Mouse (Mus musculus) CD4-positive, CD25-positive, alpha-beta regulatory T cell, adult 9 weeks (primary cell): Measurements from ENCODE around the gene Fam3c. TPM values are rescaled to one million over a fixed set of nuclear protein-coding genes. Genes with fewer than 3 reads are reported as not detected.

Experiments used
- polyA plus RNA-seq: library from polyadenylated mRNA; unstranded; fragments of 100-300 nt; shearing (Covaris generic); gene quantifications from one replicate; pipeline ENCODE4 v1.2.1, GENCODE M21; 2017

The Fam3c gene
- polyA plus RNA-seq = 100 TPM

GRCm38 (mm10) chr6:22356086-22356507 is at the start of gene Fam3c:
TSS of gene Fam3c (minus strand) at chr6:22356243.

GRCm38 (mm10) chr6:22288004-22288736 is 67.9 kb downstream of the Fam3c start, which contains the start of gene Wnt16:
TSS of gene Wnt16 (plus strand) at chr6:22288227.

Other genes starting within 250 kb of the Fam3c start
- gene Wnt16, start 68.0 kb downstream of the Fam3c start, polyA plus RNA-seq = not detected